Mouse (Mus musculus) hindbrain, embryonic 12.5 days (tissue): ENCODE measurements around the gene Bcor. TPM values are rescaled to one million over a fixed set of nuclear protein-coding genes. Genes with fewer than 3 reads are reported as not detected.

Experiments
- ATAC-seq: fragments of 200-750 bp; cut with Nextera tagmentation; 2 replicates; pipeline ENCODE4 v1.8.0; 2017; ENCODE audit warnings: moderate TSS enrichment; ENCODE audit not compliant: low FRiP score
- H3K27ac ChIP-seq: fragments of 300-500 bp; sonication (generic); 2 replicates; pipeline ENCODE4 v1.5.1; 2016; ENCODE audit warnings: mild to moderate bottlenecking
- H3K27me3 ChIP-seq: fragments of 300-500 bp; sonication (generic); 2 replicates; pipeline ENCODE4 v1.6.1; 2016; ENCODE audit warnings: mild to moderate bottlenecking
- H3K36me3 ChIP-seq: fragments of 300-500 bp; sonication (generic); 2 replicates; pipeline ENCODE4 v1.6.1; 2016; ENCODE audit warnings: mild to moderate bottlenecking
- H3K4me1 ChIP-seq: fragments of 300-500 bp; sonication (generic); 2 replicates; pipeline ENCODE4 v1.6.1; 2016
- H3K4me2 ChIP-seq: fragments of 300-500 bp; sonication (generic); replicated peaks from 2 replicates; pipeline ENCODE4 v1.6.1; 2016; ENCODE audit warnings: mild to moderate bottlenecking
- H3K4me3 ChIP-seq: fragments of 300-500 bp; sonication (generic); 2 replicates; pipeline ENCODE4 v1.5.1; 2016; ENCODE audit warnings: mild to moderate bottlenecking
- H3K9ac ChIP-seq: fragments of 300-500 bp; sonication (generic); 2 replicates; pipeline ENCODE4 v1.6.1; 2016; ENCODE audit warnings: mild to moderate bottlenecking, moderate library complexity
- H3K9me3 ChIP-seq: fragments of 300-500 bp; sonication (generic); replicated peaks from 2 replicates; pipeline ENCODE4 v1.6.1; 2016; ENCODE audit warnings: mild to moderate bottlenecking
- WGBS: fragments of 180-500 bp; shearing (Covaris S2); methylation state at CpG from one replicate; pipeline ENCODE4 v1.1.7; 2016; 5-methylcytosine and 5-hydroxymethylcytosine counted together
- polyA plus RNA-seq: library from polyadenylated mRNA; unstranded; fragments of >200 nt; fragmentation: Nextera tagmentation; extraction: Ambion mirVana; gene quantifications from 2 replicates; pipeline ENCODE4 v1.2.1, GENCODE M21; 2016

Bcor gene
- 23.7 and 26.9 TPM in 2 replicates for polyA plus RNA-seq

GRCm38 (mm10) chrX:12159981-12160656 is at the start of gene Bcor:
TSS of gene Bcor (minus strand) at chrX:12160355.
- ATAC-seq, result peak; percentile 19
- Histone ChIP-seq H3K4me2 (peak within 1 kb of the TSS; percentile 62), H3K4me3 (peak within 1 kb of the TSS; percentile 41), H3K9me3 (no peaks in the 10 kb centered on the region), H3K27ac (peak within 1 kb of the TSS; percentile 80), H3K27me3 (peaks cover 55% of the 10 kb centered on the region), H3K9ac (peak within 1 kb of the TSS; percentile 71), H3K36me3 (no peaks in the 10 kb centered on the region), H3K4me1 (peaks cover 14% of the 10 kb centered on the region)
- WGBS, result 3% methylated on average over 56 of the region's 56 CpGs

- Histone ChIP-seq H3K4me3 (no peak overlapping the region), H3K9ac (no peak overlapping the region), H3K36me3 (no peaks in the 10 kb centered on the region), H3K27ac (no peak overlapping the region), H3K9me3 (no peaks in the 10 kb centered on the region), H3K4me1 (no peaks in the 10 kb centered on the region), H3K27me3 (0 out of 2 replicates have a peak, but pooled peaks cover 3% of the 10 kb centered on the region), H3K4me2 (no peak overlapping the region)
- no peak for ATAC-seq
- 82% methylated on average over 3 of the region's 3 CpGs for WGBS
Observed at GRCm38 (mm10) chrX:12202951-12203350, 42.8 kb upstream of the Bcor start.

GRCm38 (mm10) chrX:12201111-12201510 is 41.0 kb upstream of the Bcor start:
- Histone ChIP-seq H3K36me3 (no peaks in the 10 kb centered on the region), H3K27me3 (peaks cover 3% of the 10 kb centered on the region; the same call in 1 of the 2 replicates), H3K4me2 (no peak overlapping the region), H3K4me1 (no peaks in the 10 kb centered on the region), H3K27ac (no peak overlapping the region), H3K9ac (no peak overlapping the region), H3K9me3 (no peaks in the 10 kb centered on the region), H3K4me3 (no peak overlapping the region)
- 94% methylated on average over 3 of the region's 3 CpGs for WGBS
- ATAC-seq, result no peak

GRCm38 (mm10) chrX:12195234-12195919 is 35.2 kb upstream of the Bcor start:
- peaks cover 8% of the 10 kb centered on the region; the same call in 1 of the 2 replicates for H3K27me3 ChIP-seq
- no peaks in the 10 kb centered on the region for H3K4me1 ChIP-seq
- H3K4me3 ChIP-seq, result no peak overlapping the region
- H3K9me3 ChIP-seq, result no peaks in the 10 kb centered on the region
- H3K9ac ChIP-seq, result no peak overlapping the region
- 76% methylated on average over 11 of the region's 11 CpGs for WGBS
- no peak overlapping the region for H3K27ac ChIP-seq
- no peak for ATAC-seq
- no peak overlapping the region for H3K4me2 ChIP-seq
- H3K36me3 ChIP-seq, result no peaks in the 10 kb centered on the region

GRCm38 (mm10) chrX:12192343-12192742 is 32.2 kb upstream of the Bcor start:
- Histone ChIP-seq H3K36me3 (no peaks in the 10 kb centered on the region), H3K27me3 (peaks cover 5% of the 10 kb centered on the region; the same call in 1 of the 2 replicates), H3K4me3 (no peak overlapping the region), H3K9ac (no peak overlapping the region), H3K4me2 (no peak overlapping the region), H3K27ac (no peak overlapping the region), H3K4me1 (no peaks in the 10 kb centered on the region), H3K9me3 (no peaks in the 10 kb centered on the region)
- 85% methylated on average over 2 of the region's 2 CpGs for WGBS
- ATAC-seq, result no peak

GRCm38 (mm10) chrX:12189511-12189910 is 29.4 kb upstream of the Bcor start:
- no peak overlapping the region for H3K4me3 ChIP-seq
- H3K27me3 ChIP-seq, result no peaks in the 10 kb centered on the region
- H3K4me1 ChIP-seq, result no peaks in the 10 kb centered on the region
- WGBS, result 85% methylated on average over 4 of the region's 4 CpGs
- ATAC-seq, result no peak
- no peak overlapping the region for H3K4me2 ChIP-seq
- no peaks in the 10 kb centered on the region for H3K9me3 ChIP-seq
- H3K36me3 ChIP-seq, result no peaks in the 10 kb centered on the region
- H3K9ac ChIP-seq, result no peak overlapping the region
- H3K27ac ChIP-seq, result no peak overlapping the region

- Histone ChIP-seq H3K4me3 (no peak overlapping the region), H3K27ac (0 out of 2 replicates have a peak overlapping the region, but pooled peaks have one; percentile 12), H3K4me1 (peaks cover 10% of the 10 kb centered on the region), H3K9me3 (no peaks in the 10 kb centered on the region), H3K4me2 (no peak overlapping the region), H3K36me3 (no peaks in the 10 kb centered on the region), H3K9ac (no peak overlapping the region), H3K27me3 (peaks cover 5% of the 10 kb centered on the region)
- 45% methylated on average over 16 of the region's 16 CpGs for WGBS
- ATAC-seq, result no peak
Observed at GRCm38 (mm10) chrX:12175198-12175960, 15.2 kb upstream of the Bcor start.

- no peak overlapping the region for H3K4me3 ChIP-seq
- no peak overlapping the region for H3K9ac ChIP-seq
- H3K27me3 ChIP-seq, result peaks cover 14% of the 10 kb centered on the region
- H3K9me3 ChIP-seq, result no peaks in the 10 kb centered on the region
- ATAC-seq, result no peak
- H3K36me3 ChIP-seq, result no peaks in the 10 kb centered on the region
- H3K4me1 ChIP-seq, result peaks cover 5% of the 10 kb centered on the region
- WGBS, result 39% methylated on average over 3 of the region's 3 CpGs
- no peak overlapping the region for H3K27ac ChIP-seq
- H3K4me2 ChIP-seq, result no peak overlapping the region
Observed at GRCm38 (mm10) chrX:12170128-12170527, 10.0 kb upstream of the Bcor start.

GRCm38 (mm10) chrX:12164591-12165529 is 4.7 kb upstream of the Bcor start:
- H3K4me1 ChIP-seq, result 0 out of 2 replicates have a peak, but pooled peaks cover 2% of the 10 kb centered on the region
- 50% methylated on average over 11 of the region's 11 CpGs for WGBS
- H3K9me3 ChIP-seq, result no peaks in the 10 kb centered on the region
- peaks cover 14% of the 10 kb centered on the region for H3K27me3 ChIP-seq
- H3K4me3 ChIP-seq, result no peak overlapping the region
- H3K27ac ChIP-seq, result no peak overlapping the region
- no peak for ATAC-seq
- H3K4me2 ChIP-seq, result no peak overlapping the region
- H3K36me3 ChIP-seq, result no peaks in the 10 kb centered on the region
- H3K9ac ChIP-seq, result no peak overlapping the region

- 2% methylated on average over 16 of the region's 19 CpGs for WGBS
- Histone ChIP-seq H3K4me1 (peaks cover 14% of the 10 kb centered on the region), H3K9me3 (no peaks in the 10 kb centered on the region), H3K9ac (peak overlapping the region; percentile 71), H3K27me3 (peaks cover 61% of the 10 kb centered on the region), H3K36me3 (no peaks in the 10 kb centered on the region), H3K27ac (peak overlapping the region; percentile 80), H3K4me3 (peak overlapping the region; percentile 41), H3K4me2 (peak overlapping the region; percentile 62)
- ATAC-seq, result peak; percentile 17; the same call in 1 of the 2 replicates
Observed at GRCm38 (mm10) chrX:12159534-12159881, 647 bp downstream of the Bcor start.

GRCm38 (mm10) chrX:12158821-12159533 is 1.2 kb downstream of the Bcor start:
- H3K36me3 ChIP-seq, result no peaks in the 10 kb centered on the region
- H3K27ac ChIP-seq, result peak overlapping the region; percentile 68
- WGBS, result 7% methylated on average over 31 of the region's 31 CpGs
- ATAC-seq, result peak; percentile 9
- peaks cover 66% of the 10 kb centered on the region for H3K27me3 ChIP-seq
- H3K9ac ChIP-seq, result no peak overlapping the region
- H3K4me2 ChIP-seq, result peak overlapping the region; percentile 62
- no peaks in the 10 kb centered on the region for H3K9me3 ChIP-seq
- peaks cover 14% of the 10 kb centered on the region for H3K4me1 ChIP-seq
- H3K4me3 ChIP-seq, result peak overlapping the region; percentile 41
